28 mouse cellular contexts compared by ENCODE assay signal in the genomic region with DNA sequence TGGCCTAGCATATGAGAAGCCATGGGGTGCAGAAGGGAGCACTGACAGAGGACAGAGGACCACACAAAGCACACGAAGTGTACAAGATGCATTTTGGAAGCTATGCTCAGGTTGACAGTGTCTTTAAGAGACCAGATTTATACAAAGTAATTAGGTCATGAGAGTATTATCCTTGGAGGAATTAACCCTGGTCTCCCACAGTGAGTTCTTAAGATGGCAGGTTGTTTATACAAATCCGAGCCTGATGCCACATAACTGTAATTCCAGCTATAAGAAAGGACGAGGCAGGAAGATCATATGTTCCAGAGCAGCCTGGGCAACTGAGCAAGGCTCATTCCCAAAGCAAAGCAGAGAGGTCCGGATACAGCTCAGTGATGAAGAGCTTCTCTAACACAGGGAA. TPM values are rescaled to one million over a fixed set of nuclear protein-coding genes. Genes with fewer than 3 reads are reported as not detected.
"Had no signal": no experiment of that assay in that cellular context is flagged by ENCODE, and none has a peak within 500 bp of the region (broad histone marks: within the 10 kb centered on the region; RNA-seq: fewer than 3 reads in every experiment).

No protein-coding gene starts in this region.

- H3K27ac ChIP-seq: embryonic facial prominence, embryonic 10.5 days; embryonic facial prominence, embryonic 12.5 days; embryonic facial prominence, embryonic 13.5 days; embryonic facial prominence, embryonic 15.5 days; forebrain, embryonic 10.5 days; forebrain, embryonic 12.5 days; forebrain, embryonic 13.5 days; forebrain, embryonic 15.5 days; gastrocnemius, adult 2 months had no signal

- H3K4me1 ChIP-seq: embryonic facial prominence, embryonic 10.5 days; embryonic facial prominence, embryonic 12.5 days; embryonic facial prominence, embryonic 13.5 days; embryonic facial prominence, embryonic 15.5 days; forebrain, embryonic 10.5 days; forebrain, embryonic 12.5 days; forebrain, embryonic 13.5 days had no signal

- H3K27me3 ChIP-seq: embryonic facial prominence, embryonic 12.5 days; embryonic facial prominence, embryonic 13.5 days; embryonic facial prominence, embryonic 15.5 days; forebrain, embryonic 12.5 days; forebrain, embryonic 13.5 days; forebrain, embryonic 15.5 days had no signal

- ATAC-seq: forebrain, embryonic 13.5 days; forebrain, embryonic 14.5 days; forebrain, embryonic 15.5 days; forebrain, embryonic 16.5 days; forebrain, postnatal 0 days had no signal

- DNase-seq: cerebellum, adult 18-20 months; cerebellum, adult 2 months; cerebellum, adult 8-10 months; cerebellum, adult 9-10 months; cerebellum, adult 9-11 months; cerebellum, postnatal 10 days; cerebellum, postnatal 14 days; cerebellum, postnatal 25 days; cerebellum, postnatal 36 days; embryo, embryonic 11 days; forebrain, postnatal 0 days; gastrocnemius, adult 2 months; gastrocnemius, postnatal 10 days; gastrocnemius, postnatal 14 days; gastrocnemius, postnatal 25 days; gastrocnemius, postnatal 36 days; heart, adult 18-20 months had no signal

- H3K4me3 ChIP-seq: embryonic facial prominence, embryonic 10.5 days; embryonic facial prominence, embryonic 12.5 days; embryonic facial prominence, embryonic 13.5 days; embryonic facial prominence, embryonic 15.5 days; erythroblast, embryonic 14.5 days; forebrain, embryonic 10.5 days; forebrain, embryonic 12.5 days; forebrain, embryonic 13.5 days; forebrain, embryonic 15.5 days; gastrocnemius, adult 2 months had no signal

RNA-seq across cellular contexts. Expression of a gene that starts 13.0 kb away (rescaled TPM):
- polyA plus RNA-seq: erythroblast, embryonic 14.5 days had no signal
